ENCODE assay signal across 30 mouse cellular contexts in the genomic region with DNA sequence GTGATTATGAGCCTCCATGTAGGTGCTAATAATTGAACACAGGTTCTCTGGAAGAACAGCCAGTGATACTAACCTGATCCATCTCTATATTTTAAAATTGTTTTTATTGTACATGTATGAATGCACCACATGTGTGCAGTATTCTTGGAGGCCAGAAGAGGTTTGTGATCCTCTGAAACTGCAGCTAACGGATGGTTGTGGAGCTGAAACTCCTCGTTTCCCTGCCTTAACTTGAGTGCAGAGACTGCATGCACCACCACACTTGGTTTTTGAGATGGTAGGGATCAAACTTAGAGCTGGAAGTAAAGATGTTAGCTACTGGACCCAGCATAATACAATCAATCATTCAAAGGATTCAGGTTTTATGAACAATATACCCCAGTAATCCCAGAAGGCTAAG.
"Had no signal": no experiment of that assay in that cellular context is flagged by ENCODE, and none has a peak within 500 bp of the region (broad histone marks: within the 10 kb centered on the region; RNA-seq: fewer than 3 reads in every experiment).

No protein-coding gene starts in this region.

- ATAC-seq: liver, embryonic 12.5 days; liver, postnatal 0 days; lung, postnatal 0 days; midbrain, embryonic 13.5 days; midbrain, embryonic 15.5 days; midbrain, embryonic 16.5 days had no signal

- DNase-seq: left cerebral cortex, postnatal 4 days; liver; liver, embryonic 13.5 days; liver, postnatal 0 days; lung, adult 18-20 months; lung, adult 2 months; lung, embryonic 14.5 days; lung, postnatal 10 days; lung, postnatal 14 days; lung, postnatal 36 days; lung, postnatal 4 days had no signal

- H3K9me3 ChIP-seq: limb, embryonic 10.5 days; limb, embryonic 13.5 days; limb, embryonic 15.5 days; liver, embryonic 12.5 days; liver, embryonic 13.5 days; liver, embryonic 15.5 days; lung, embryonic 15.5 days; megakaryocyte, embryonic 14.5 days; midbrain, embryonic 13.5 days; midbrain, embryonic 15.5 days had no signal

- H3K9ac ChIP-seq: limb, embryonic 12.5 days; limb, embryonic 13.5 days; limb, embryonic 15.5 days; liver, embryonic 12.5 days; liver, embryonic 13.5 days; liver, embryonic 14.5 days; liver, embryonic 15.5 days; liver, postnatal 0 days; lung, embryonic 14.5 days; lung, embryonic 15.5 days; midbrain, embryonic 12.5 days; midbrain, embryonic 13.5 days; midbrain, embryonic 15.5 days had no signal

- H3K27me3 ChIP-seq: limb, embryonic 12.5 days; limb, embryonic 13.5 days; limb, embryonic 15.5 days; liver, embryonic 12.5 days; liver, embryonic 13.5 days; liver, embryonic 15.5 days; lung, embryonic 15.5 days; megakaryocyte, embryonic 14.5 days; midbrain, embryonic 12.5 days; midbrain, embryonic 13.5 days; midbrain, embryonic 15.5 days had no signal

- H3K4me2 ChIP-seq: limb, embryonic 12.5 days; limb, embryonic 13.5 days; limb, embryonic 15.5 days; liver, embryonic 11.5 days; liver, embryonic 12.5 days; liver, embryonic 13.5 days; liver, embryonic 15.5 days; lung, embryonic 14.5 days; lung, embryonic 15.5 days; midbrain, embryonic 12.5 days; midbrain, embryonic 13.5 days; midbrain, embryonic 15.5 days had no signal

- H3K27ac ChIP-seq: left cerebral cortex, adult 2 months; limb, embryonic 10.5 days; limb, embryonic 12.5 days; limb, embryonic 13.5 days; limb, embryonic 15.5 days; liver, embryonic 12.5 days; liver, embryonic 13.5 days; liver, embryonic 14.5 days; liver, embryonic 15.5 days; lung, embryonic 15.5 days; macrophage; midbrain, embryonic 10.5 days; midbrain, embryonic 12.5 days; midbrain, embryonic 13.5 days; midbrain, embryonic 15.5 days had no signal

- H3K4me1 ChIP-seq: limb, embryonic 10.5 days; limb, embryonic 12.5 days; limb, embryonic 13.5 days; limb, embryonic 15.5 days; lung, embryonic 15.5 days; midbrain, embryonic 10.5 days; midbrain, embryonic 12.5 days; midbrain, embryonic 13.5 days; midbrain, embryonic 15.5 days had no signal

- H3K4me3 ChIP-seq: left cerebral cortex, adult 2 months; limb, embryonic 10.5 days; limb, embryonic 12.5 days; limb, embryonic 13.5 days; limb, embryonic 15.5 days; liver, embryonic 12.5 days; liver, embryonic 13.5 days; liver, embryonic 15.5 days; lung, embryonic 15.5 days; megakaryocyte, embryonic 14.5 days; midbrain, embryonic 10.5 days; midbrain, embryonic 12.5 days; midbrain, embryonic 13.5 days; midbrain, embryonic 15.5 days; myocyte had no signal
